Mouse (Mus musculus) ES-Bruce4 (cell line): ENCODE measurements around the gene Zfp287. TPM values are rescaled to one million over a fixed set of nuclear protein-coding genes. Genes with fewer than 3 reads are reported as not detected.

Experiments
- H3K27ac ChIP-seq: 2 replicates; pipeline ENCODE4 v1.5.1; 2012; ENCODE audit warnings: low read length, inconsistent platforms; ENCODE audit not compliant: insufficient read depth
- H3K27me3 ChIP-seq: 2 replicates; pipeline ENCODE4 v1.6.1; 2012; ENCODE audit warnings: mild to moderate bottlenecking, low read length, inconsistent platforms; ENCODE audit not compliant: control insufficient read depth, poor library complexity, insufficient read depth, severe bottlenecking
- H3K36me3 ChIP-seq: 2 replicates; pipeline ENCODE4 v1.6.1; 2012; ENCODE audit warnings: inconsistent platforms, mild to moderate bottlenecking, low read length, moderate library complexity; ENCODE audit not compliant: control insufficient read depth, poor library complexity, insufficient read depth, severe bottlenecking
- H3K4me1 ChIP-seq: one replicate; pipeline ENCODE4 v1.8.1; 2011; ENCODE audit warnings: low read length; ENCODE audit not compliant: control insufficient read depth, insufficient read depth
- H3K4me3 ChIP-seq: 2 replicates; pipeline ENCODE4 v1.5.1; 2011; ENCODE audit warnings: low read depth, mild to moderate bottlenecking, low read length
- H3K9ac ChIP-seq: 2 replicates; pipeline ENCODE4 v1.6.1; 2012; ENCODE audit warnings: low read depth, mild to moderate bottlenecking, inconsistent platforms; ENCODE audit not compliant: poor library complexity, severe bottlenecking
- H3K9me3 ChIP-seq: replicated peaks from 2 replicates; pipeline ENCODE4 v1.6.1; 2012; ENCODE audit warnings: mild to moderate bottlenecking, low read length, inconsistent platforms; ENCODE audit not compliant: control insufficient read depth, poor library complexity, insufficient read depth, severe bottlenecking
- CTCF ChIP-seq: IDR thresholded peaks from one replicate; pipeline ENCODE4 v1.8.1; 2011; ENCODE audit warnings: low read depth, low read length
- EP300 ChIP-seq: IDR thresholded peaks from 2 replicates; pipeline ENCODE4 v1.6.1; 2011; ENCODE audit warnings: low read depth, low read length; ENCODE audit not compliant: insufficient read depth
- POLR2A ChIP-seq: IDR thresholded peaks from one replicate; pipeline ENCODE4 v1.8.1; 2011; ENCODE audit warnings: low read length; ENCODE audit not compliant: insufficient read depth
- polyA plus RNA-seq: library from polyadenylated mRNA; stranded (reverse); fragments of >200 nt; gene quantifications from 2 replicates; pipeline ENCODE4 v1.2.4, GENCODE M21; 2011; ENCODE audit warnings: low read depth; ENCODE audit not compliant: missing spikeins, insufficient read depth, insufficient read length

The Zfp287 gene
- polyA plus RNA-seq, 1 experiment: 2.9 TPM

- Histone ChIP-seq H3K9ac (no peak overlapping the region), H3K4me3 (no peak overlapping the region), H3K9me3 (no peaks in the 10 kb centered on the region), H3K36me3 (no peaks in the 10 kb centered on the region), H3K27ac (no peak overlapping the region), H3K27me3 (no peaks in the 10 kb centered on the region), H3K4me1 (peaks cover 3% of the 10 kb centered on the region)
- TF ChIP-seq POLR2A: no peak
- no peak for TF ChIP-seq CTCF
- TF ChIP-seq EP300: no peak
Measured at GRCm38 (mm10) chr11:62651563-62651962, 80.1 kb downstream of the Zfp287 start.

Other genes with a start within 250 kb of the Zfp287 start
- gene Cenpv, start 192.6 kb downstream of the Zfp287 start, polyA plus RNA-seq: 66.9 and 77.3 TPM in 2 replicates
- 626 and 640 TPM in 2 replicates for gene Ubb, start 180.7 kb downstream of the Zfp287 start, polyA plus RNA-seq
- gene Trpv2, start 157.4 kb downstream of the Zfp287 start, polyA plus RNA-seq: 1.5 and 1.9 TPM in 2 replicates
- 4.6 and 6.4 TPM in 2 replicates for gene Lrrc75a, start 83.4 kb downstream of the Zfp287 start, polyA plus RNA-seq
- gene Mmgt2, start 83.2 kb downstream of the Zfp287 start, polyA plus RNA-seq: 12.6 and 19.3 TPM in 2 replicates
- not detected in 2 replicates for gene Gm10428, start 21.2 kb upstream of the Zfp287 start, polyA plus RNA-seq
- gene Zfp286, start 57.6 kb upstream of the Zfp287 start, polyA plus RNA-seq: 2.9 and 3.6 TPM in 2 replicates
- gene Trim16, start 88.3 kb upstream of the Zfp287 start, polyA plus RNA-seq: 0.61 and 0.73 TPM in 2 replicates
- 1.3 TPM in 1 of 2 replicates, not detected in the other for gene Fbxw10, start 115.2 kb upstream of the Zfp287 start, polyA plus RNA-seq
- 38.8 and 42.3 TPM in 2 replicates for gene Tvp23b, start 147.6 kb upstream of the Zfp287 start, polyA plus RNA-seq
- gene Cdrt4, start 219.3 kb upstream of the Zfp287 start, polyA plus RNA-seq: 1.9 TPM in 1 of 2 replicates, not detected in the other